Mouse (Mus musculus) right cerebral cortex, postnatal 36 days (tissue): ENCODE results near the gene Clec2g.

Experiments
- DNase-seq, 2 experiments: peaks; one replicate each; pipeline ENCODE4 v3.0.0; 2022; ENCODE audit warnings: low spot score in 2 of 2, mixed read lengths in 1 of 2

The Clec2g gene

DNA sequence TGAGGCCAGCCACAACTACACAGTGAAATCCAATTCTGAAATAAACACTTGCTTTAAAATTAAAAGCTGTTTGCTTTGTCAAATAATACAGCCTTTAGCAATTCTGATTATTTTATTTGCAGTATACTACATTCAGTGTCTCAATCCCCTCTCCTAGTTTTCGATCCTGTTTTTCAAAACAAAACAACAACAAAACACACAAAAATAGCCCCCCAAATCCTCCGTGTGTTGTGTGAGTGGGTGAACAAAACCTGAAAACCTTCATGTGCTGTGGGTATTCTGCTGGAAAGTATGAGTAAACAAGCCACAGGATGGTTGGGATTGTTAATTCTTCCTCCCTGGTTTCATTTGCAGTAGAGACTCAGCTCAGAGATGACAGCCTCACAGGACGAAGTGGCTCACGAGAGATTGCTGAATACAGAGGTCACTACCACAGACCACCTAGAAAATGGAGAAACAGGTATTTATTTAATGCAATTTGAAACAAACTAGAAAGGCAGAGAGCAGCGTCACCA is 79.6 kb downstream of the Clec2g start:
- no peak for DNase-seq

- DNase-seq = no peak
These were observed 80.2 kb downstream of the Clec2g start for GRCm38 (mm10) chr6:129014399-129014798.

- DNase-seq = no peak
These were observed 93.5 kb downstream of the Clec2g start for GRCm38 (mm10) chr6:129027451-129028248.

GRCm38 (mm10) chr6:129030175-129030824 is 96.1 kb downstream of the Clec2g start:
- no peak for DNase-seq

GRCm38 (mm10) chr6:129030964-129031363 is 96.8 kb downstream of the Clec2g start:
- no peak for DNase-seq

- DNase-seq = no peak
These were observed 99.2 kb downstream of the Clec2g start for GRCm38 (mm10) chr6:129033397-129033796.
